Mouse (Mus musculus): ENCODE results near the gene Nsl1. TPM values are rescaled to one million over a fixed set of nuclear protein-coding genes. Genes with fewer than 3 reads are reported as not detected.

Gene Nsl1
- polyA plus RNA-seq, 1 experiment from 2014 or later, result 15.6 TPM

DNA sequence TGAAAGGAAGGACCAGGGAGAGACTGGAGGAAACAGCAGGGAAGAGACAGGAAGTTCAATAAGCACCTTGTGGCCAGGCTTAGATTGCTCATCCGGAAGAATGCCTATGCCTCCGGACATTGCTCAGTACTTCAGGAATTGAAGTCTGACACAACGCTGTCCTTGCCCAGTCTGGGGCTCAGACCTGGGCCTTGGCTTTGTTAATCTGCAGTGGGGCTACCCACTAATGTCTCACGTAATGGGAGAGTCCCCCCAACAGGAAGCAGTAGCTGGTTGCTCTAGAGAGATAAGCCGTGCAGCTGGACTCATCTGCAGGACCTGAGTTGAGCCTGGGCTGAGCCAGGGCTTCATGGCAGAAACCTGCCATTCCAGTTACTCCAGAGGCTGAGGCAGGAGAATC, 70.1 kb downstream of the Nsl1 start:
- H3K36me3 ChIP-seq (ENCODE audit: control insufficient read depth, insufficient read depth, low read length), result no peaks in the 10 kb centered on the region
- H3K4me2 ChIP-seq (ENCODE audit: low read depth, low read length), result no peak overlapping the region
- no peaks in the 10 kb centered on the region for H3K27me3 ChIP-seq (ENCODE audit: control insufficient read depth, insufficient read depth, low read length)
- ATAC-seq (ENCODE audit: insufficient read depth, low FRiP score), result no peak
- H3K9me3 ChIP-seq (replicated peaks; ENCODE audit: control insufficient read depth, low read length), result 0 out of 2 replicates have a peak, but pooled peaks cover 7% of the 10 kb centered on the region
- no peak overlapping the region for H3K27ac ChIP-seq (ENCODE audit: low read length)
- 64% methylated on average over 5 of the region's 5 CpGs for WGBS
- no peak overlapping the region for H3K9ac ChIP-seq (ENCODE audit: low read length)
- peaks cover 10% of the 10 kb centered on the region; the same call in 1 of the 2 replicates for H3K4me1 ChIP-seq (ENCODE audit: control insufficient read depth, insufficient read depth, low read length)
- no peak overlapping the region for H3K4me3 ChIP-seq (replicated peaks; ENCODE audit: low read length)

DNA sequence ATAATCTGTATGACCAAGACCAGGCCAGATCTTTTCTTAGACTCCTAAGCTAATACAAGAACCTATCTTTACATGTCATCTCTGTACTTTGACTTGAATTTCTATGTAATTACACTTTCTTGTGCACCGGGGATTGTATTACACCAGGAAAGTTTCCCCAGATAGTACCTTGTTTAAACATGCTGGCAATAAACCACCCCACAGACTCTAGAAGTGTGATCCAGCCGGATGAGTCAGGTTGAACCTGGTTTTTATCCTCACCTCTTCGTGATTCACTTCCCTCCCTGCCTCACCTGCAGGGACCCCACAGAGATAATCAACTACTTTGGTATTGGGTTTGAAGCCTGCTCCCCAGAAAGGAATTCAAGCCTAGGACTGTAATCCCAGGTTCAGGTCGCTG, 72.6 kb downstream of the Nsl1 start:
- 45% methylated on average over 4 of the region's 4 CpGs for WGBS
- Histone ChIP-seq H3K27ac (ENCODE audit: low read length) (no peak overlapping the region), H3K4me1 (ENCODE audit: control insufficient read depth, insufficient read depth, low read length) (peaks cover 10% of the 10 kb centered on the region; the same call in 1 of the 2 replicates), H3K4me2 (ENCODE audit: low read depth, low read length) (no peak overlapping the region), H3K9ac (ENCODE audit: low read length) (no peak overlapping the region), H3K9me3 (replicated peaks; ENCODE audit: control insufficient read depth, low read length) (no peaks in the 10 kb centered on the region), H3K36me3 (ENCODE audit: control insufficient read depth, insufficient read depth, low read length) (no peaks in the 10 kb centered on the region), H3K4me3 (replicated peaks; ENCODE audit: low read length) (no peak overlapping the region), H3K27me3 (ENCODE audit: control insufficient read depth, insufficient read depth, low read length) (no peaks in the 10 kb centered on the region)
- ATAC-seq (ENCODE audit: insufficient read depth, low FRiP score), result no peak

Other genes with a start within 250 kb of the Nsl1 start
- 12.6 and 12.7 TPM in 2 replicates for gene Rps6kc1, start 151.2 kb upstream of the Nsl1 start, polyA plus RNA-seq (2015; fragmentation: Nextera tagmentation; extraction: Ambion mirVana)
- gene Angel2, start 137.9 kb upstream of the Nsl1 start, polyA plus RNA-seq (2015; fragmentation: Nextera tagmentation; extraction: Ambion mirVana), result 29.9 and 30.8 TPM in 2 replicates
- 15.0 and 19.2 TPM in 2 replicates for gene Vash2, start 83.7 kb upstream of the Nsl1 start, polyA plus RNA-seq (2015; fragmentation: Nextera tagmentation; extraction: Ambion mirVana)
- 3.5 and 5.1 TPM in 2 replicates for gene Flvcr1, start 36.9 kb upstream of the Nsl1 start, polyA plus RNA-seq (2015; fragmentation: Nextera tagmentation; extraction: Ambion mirVana)
- gene Spata45, start 26.4 kb upstream of the Nsl1 start, polyA plus RNA-seq (2015; fragmentation: Nextera tagmentation; extraction: Ambion mirVana), result not detected in 2 replicates
- gene Tatdn3, start 80 bp upstream of the Nsl1 start, polyA plus RNA-seq (2015; fragmentation: Nextera tagmentation; extraction: Ambion mirVana), result 14.1 and 15.1 TPM in 2 replicates
- 8.0 and 8.4 TPM in 2 replicates for gene Batf3, start 34.8 kb downstream of the Nsl1 start, polyA plus RNA-seq (2015; fragmentation: Nextera tagmentation; extraction: Ambion mirVana)
- gene Fam71a, start 101.8 kb downstream of the Nsl1 start, polyA plus RNA-seq (2015; fragmentation: Nextera tagmentation; extraction: Ambion mirVana), result not detected in 2 replicates
- 4.7 and 5.9 TPM in 2 replicates for gene Atf3, start 155.0 kb downstream of the Nsl1 start, polyA plus RNA-seq (2015; fragmentation: Nextera tagmentation; extraction: Ambion mirVana)

Data from stomach, embryonic 16.5 days (tissue).